Comparison of ENCODE assay signal across 23 mouse cellular contexts in the genomic region with DNA sequence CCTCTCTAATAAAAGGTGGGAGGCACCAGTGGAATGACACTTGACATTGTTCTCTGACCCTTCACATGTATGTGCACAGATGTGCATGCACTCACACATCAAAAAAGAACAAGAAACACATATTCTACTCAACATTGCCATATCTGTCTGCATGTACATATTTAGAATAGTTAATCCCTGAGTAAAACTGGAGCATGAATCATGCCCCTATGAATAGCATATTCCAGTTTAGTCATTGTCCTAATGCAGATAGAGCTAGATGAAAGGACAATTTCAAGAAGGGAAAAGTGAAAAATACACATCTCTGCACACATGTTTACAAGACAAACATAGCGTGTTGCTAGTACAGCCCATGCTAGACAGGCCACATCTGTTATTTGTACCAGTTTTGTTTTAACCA. TPM values are rescaled to one million over a fixed set of nuclear protein-coding genes. Genes with fewer than 3 reads are reported as not detected.
"Had no signal": no experiment of that assay in that cellular context is flagged by ENCODE, and none has a peak within 500 bp of the region (broad histone marks: within the 10 kb centered on the region; RNA-seq: fewer than 3 reads in every experiment).

No protein-coding gene starts in this region.

- DNase-seq: kidney, adult 18-20 months; kidney, adult 9 months; kidney, postnatal 4 days; layer of hippocampus, postnatal 36 days; liver, postnatal 0 days; right cerebral cortex, adult 18-20 months; right cerebral cortex, postnatal 14 days; right cerebral cortex, postnatal 4 days; thymus, adult 18-20 months; thymus, postnatal 36 days had no signal

- H3K4me3 ChIP-seq: limb, embryonic 12.5 days; limb, embryonic 15.5 days; midbrain, embryonic 12.5 days; midbrain, embryonic 15.5 days; neural tube, embryonic 12.5 days; neural tube, embryonic 15.5 days; stomach, embryonic 15.5 days had no signal

- ATAC-seq: liver, postnatal 0 days; lung, postnatal 0 days; midbrain, embryonic 15.5 days had no signal

- H3K27ac ChIP-seq: limb, embryonic 12.5 days; limb, embryonic 15.5 days; liver, embryonic 14.5 days; macrophage; midbrain, embryonic 12.5 days; midbrain, embryonic 15.5 days; neural tube, embryonic 12.5 days; neural tube, embryonic 15.5 days; stomach, embryonic 15.5 days had no signal

RNA-seq across cellular contexts. Expression of a gene that starts 4.6 kb away (rescaled TPM):
- total RNA-seq: layer of hippocampus, adult 18-20 months; left cerebral cortex, postnatal 10 days; megakaryocyte, adult 5-6 weeks had no signal
